Mouse (Mus musculus) CD4-positive helper T cell, adult 2 months (primary cell): Measurements from ENCODE around the gene Zfp995.
"Not testable (repeated sequence)": the region's sequence is repeated elsewhere in the genome, so short reads cannot be mapped to it uniquely, and the experiment has no call there.

Source experiments
- DNase-seq: peaks from one replicate; pipeline ENCODE4 v3.0.0-alpha.2; 2012; ENCODE audit warnings: low read depth, missing footprints, low spot score

Gene Zfp995

GRCm38 (mm10) chr17:21909456-21910052 is at the start of gene Zfp995:
Gene Zfp995 (minus strand): TSS chr17:21909926.
- DNase-seq = peak; percentile 80

GRCm38 (mm10) chr17:21909039-21909438 is 687 bp downstream of the Zfp995 start:
- DNase-seq = no peak

- DNase-seq = no peak
These were observed 38.5 kb downstream of the Zfp995 start for GRCm38 (mm10) chr17:21871256-21871655.

DNA sequence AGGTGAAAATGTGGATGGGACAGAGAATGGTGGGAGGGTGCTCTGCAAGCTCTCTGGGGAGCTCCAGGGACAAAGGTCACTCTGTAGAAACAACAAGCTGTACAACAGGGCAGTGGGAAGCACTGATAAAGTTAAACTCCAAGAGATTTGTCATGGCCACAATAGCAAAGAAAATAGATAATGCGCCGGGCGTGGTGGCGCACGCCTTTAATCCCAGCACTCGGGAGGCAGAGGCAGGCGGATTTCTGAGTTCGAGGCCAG is 63.5 kb downstream of the Zfp995 start:
- not testable (repeated sequence) for DNase-seq

- peak; percentile 10 for DNase-seq
These were observed 64.0 kb downstream of the Zfp995 start, which contains the start of gene Zfp820 for GRCm38 (mm10) chr17:21845545-21846321. Gene Zfp820 (minus strand): TSS chr17:21845772.

DNA sequence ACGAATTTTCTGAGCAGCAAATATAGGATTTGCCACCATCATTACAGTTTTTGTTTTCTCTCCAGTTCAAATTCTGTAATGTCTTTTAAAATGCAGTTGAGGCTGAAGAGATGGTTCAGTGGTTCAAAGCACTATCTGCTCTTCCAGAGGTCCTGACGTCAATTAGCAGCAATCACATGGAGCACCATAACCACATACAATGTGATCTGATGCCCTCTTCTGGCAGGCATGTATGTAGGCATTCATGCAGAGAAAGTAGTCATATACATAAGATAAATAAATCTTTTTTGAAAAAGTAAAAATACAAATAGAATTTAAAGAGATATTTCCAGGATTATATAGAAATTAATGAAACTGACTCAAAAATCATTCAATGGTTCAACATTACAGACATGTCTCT is 71.2 kb downstream of the Zfp995 start:
- DNase-seq = no peak
